Mouse (Mus musculus) telencephalon, adult 2 months (tissue): ENCODE measurements around the gene Inpp5f.
"Not testable (repeated sequence)": the region's sequence is repeated elsewhere in the genome, so short reads cannot be mapped to it uniquely, and the experiment has no call there.

Experiments
- DNase-seq: peaks from one replicate; pipeline ENCODE4 v3.0.0-alpha.2; 2011; ENCODE audit warnings: low read depth, low spot score

Inpp5f gene

DNA sequence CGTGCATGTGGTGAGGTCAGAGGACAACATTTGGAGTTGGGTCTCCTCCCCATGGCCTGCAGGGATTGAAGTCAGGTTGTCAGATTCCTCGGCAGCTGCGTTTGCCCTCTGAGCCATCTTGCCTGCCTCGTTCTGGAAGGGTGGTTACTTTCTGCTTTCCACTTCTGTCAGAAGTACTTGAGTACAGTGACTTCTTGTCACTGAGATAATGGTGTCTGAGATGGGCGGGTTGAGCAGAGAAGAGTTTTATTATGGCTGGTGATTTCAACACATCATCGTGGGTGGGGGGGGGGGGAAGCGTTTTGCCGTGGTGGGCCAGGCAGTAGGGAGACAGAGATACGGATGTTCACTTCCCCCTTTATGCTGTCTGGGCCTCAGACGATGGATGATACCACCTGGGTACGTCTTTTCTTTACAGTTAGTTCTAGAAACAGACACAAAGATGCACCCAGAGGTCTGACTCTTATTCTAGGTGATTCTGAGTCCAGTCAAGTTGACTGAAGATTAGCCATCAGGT lies 53.8 kb downstream of the Inpp5f start:
- no peak for DNase-seq

GRCm38 (mm10) chr7:128667788-128668187 lies 56.7 kb downstream of the Inpp5f start:
- DNase-seq: no peak

DNA sequence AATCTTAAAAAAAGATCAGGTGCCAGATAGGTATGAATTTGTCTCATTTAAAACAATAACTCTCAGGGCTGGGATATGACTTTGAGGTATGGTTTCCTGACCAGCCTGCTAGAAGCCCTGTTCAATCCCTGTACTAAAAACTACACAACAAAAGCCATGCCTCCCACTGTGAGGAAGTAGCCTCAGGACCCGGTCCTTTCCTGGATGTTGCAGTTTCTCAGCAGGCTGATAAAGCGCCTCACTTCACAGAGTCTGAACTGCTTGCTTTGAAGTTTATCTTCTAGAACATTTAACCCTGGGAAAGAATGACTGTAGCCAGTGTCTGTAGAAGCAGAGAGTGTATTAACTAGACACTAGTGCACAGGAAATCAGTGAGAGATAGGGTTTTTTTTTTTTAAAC lies 57.7 kb downstream of the Inpp5f start:
- DNase-seq: no peak

DNA sequence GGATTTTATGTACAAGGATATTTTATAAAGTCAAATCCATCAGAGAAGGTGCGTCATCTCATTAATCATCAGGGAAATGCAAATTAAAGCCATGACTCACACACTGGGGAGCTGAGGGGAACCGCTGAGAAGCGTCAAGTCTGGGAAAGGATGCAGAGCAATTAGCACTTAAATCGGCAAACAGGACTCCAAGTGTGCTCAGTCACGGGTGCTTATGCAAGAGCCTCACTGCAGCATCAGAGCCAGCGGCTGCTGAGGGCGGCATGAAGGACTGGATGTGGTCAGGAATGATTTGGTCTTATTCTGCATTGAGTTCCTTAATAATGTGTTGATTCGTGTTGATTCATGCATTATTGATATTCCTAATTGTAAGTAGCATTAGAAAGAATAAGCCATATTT lies 60.8 kb downstream of the Inpp5f start:
- peak; percentile 91 for DNase-seq

- DNase-seq: no peak
These were observed 61.4 kb downstream of the Inpp5f start for GRCm38 (mm10) chr7:128672408-128673010.

DNA sequence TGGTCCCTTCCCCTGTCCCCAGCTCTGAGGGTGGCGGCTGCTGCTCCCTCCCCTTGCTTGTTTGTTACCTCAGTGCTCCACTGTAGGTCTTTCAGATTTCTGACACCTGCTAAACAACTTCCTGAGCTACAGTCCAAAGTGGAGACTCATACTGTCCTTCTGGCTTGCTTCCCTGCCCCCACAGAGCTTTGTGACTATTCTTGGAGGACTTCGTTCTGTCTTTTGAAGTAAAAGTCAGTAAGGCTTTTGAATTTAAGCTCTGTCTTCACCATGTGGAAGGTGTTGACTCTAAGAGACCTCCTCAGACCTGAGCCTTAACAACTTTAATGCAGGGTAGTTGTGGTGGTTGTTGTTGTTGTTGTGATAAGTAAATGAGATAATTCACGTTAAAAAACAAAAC lies 67.4 kb downstream of the Inpp5f start:
- no peak for DNase-seq

DNA sequence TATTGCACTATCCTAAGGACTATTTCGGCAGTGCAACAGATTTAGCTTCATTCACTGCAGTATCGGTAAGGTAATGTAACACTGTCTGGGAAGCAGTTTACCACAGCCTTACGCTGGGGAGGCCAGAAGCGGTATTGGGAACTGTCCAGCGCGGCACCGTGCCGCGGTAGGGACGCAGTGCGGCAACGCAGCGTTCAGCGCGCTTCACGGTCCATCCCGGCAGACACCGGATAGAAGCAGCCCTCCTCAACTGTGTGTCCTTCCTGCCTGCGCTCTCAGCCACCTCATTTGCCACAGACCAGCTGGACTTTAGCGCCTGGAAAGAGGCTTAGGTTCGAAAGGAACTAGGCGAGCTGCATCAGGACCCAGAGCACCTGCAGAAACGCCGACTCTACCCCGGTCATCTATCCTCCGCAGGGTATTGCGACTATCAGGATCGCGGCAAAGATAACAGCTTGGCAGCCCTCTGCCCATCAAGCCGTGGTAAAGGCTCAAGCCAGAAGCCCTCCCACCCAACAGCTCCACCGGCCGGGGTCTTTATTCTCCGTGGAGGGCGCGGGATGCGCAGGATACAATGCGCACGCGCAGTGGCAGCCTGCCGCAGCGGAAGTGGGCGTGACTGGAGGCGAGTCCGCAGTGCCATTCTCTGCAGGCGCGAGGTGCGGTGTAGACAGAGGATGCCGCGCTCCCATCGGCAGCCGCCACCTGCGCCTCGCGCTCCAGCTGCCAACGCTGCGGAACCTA lies 76.9 kb downstream of the Inpp5f start:
- peak; percentile 36 for DNase-seq

- DNase-seq: no peak
These were observed 78.2 kb downstream of the Inpp5f start for GRCm38 (mm10) chr7:128689347-128689746.

DNA sequence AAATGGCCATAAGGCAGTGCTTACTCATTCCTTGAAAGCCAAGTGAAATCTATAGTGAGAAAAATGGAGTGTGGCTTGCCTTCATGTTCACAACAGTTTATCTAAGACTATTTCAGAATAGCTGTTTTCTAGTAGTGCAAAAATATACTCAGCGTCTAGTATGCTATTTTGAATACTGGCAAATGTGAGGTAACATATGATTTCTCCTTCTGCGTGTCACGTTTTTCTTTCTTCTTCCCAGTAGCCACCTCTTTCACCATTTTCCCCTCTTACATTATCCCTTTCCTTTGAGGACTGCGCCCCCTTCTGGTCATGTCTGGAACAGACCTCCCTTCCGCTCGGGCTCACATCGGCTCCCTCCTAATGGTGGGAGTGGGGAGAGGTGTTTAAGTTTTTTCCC lies 78.9 kb downstream of the Inpp5f start:
- DNase-seq: peak; percentile 95

GRCm38 (mm10) chr7:128690796-128691195 lies 79.7 kb downstream of the Inpp5f start:
- peak; percentile 92 for DNase-seq

DNA sequence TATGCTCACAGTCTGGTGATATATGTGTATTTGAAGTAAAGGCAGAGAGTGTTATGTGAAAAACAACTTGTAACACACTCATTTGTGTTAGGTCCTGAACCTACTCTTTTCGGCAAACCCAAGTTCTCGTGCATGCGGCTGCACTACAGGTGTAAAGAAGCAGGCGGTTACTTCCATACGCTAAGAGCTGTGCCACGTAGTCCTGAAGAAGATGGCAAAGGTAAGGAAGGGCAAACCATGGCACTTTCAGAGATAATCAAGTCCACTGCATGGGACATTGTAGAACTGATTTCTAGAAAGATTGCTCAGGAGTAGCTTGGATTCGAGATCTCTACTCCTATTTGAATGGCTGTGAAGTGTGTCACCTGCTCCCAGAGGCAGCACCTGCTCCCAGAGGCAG lies 81.0 kb downstream of the Inpp5f start:
- DNase-seq: no peak

DNA sequence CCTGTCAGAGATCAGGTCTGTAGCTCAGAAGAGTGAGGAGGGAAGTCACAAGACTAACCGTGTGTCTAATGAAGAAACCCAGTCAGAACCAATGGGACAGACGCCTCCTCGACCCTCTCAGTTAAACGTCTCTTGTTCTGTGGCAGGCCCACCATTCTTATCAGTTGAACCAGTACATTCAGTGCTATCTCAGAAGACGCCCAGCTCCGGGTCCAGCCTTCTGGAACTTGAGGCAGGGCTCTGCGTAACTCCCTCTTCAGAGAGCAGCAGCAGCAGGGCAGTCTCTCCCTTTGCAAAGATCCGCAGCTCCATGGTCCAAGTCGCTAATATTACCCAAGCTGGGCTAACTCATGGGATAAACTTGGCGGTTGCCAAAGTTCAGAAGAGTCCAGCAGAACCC lies 83.7 kb downstream of the Inpp5f start:
- DNase-seq: no peak

- DNase-seq: not testable (repeated sequence)
These were observed 88.8 kb downstream of the Inpp5f start for GRCm38 (mm10) chr7:128699959-128700358.

- no peak for DNase-seq
These were observed 94.6 kb downstream of the Inpp5f start for GRCm38 (mm10) chr7:128705735-128706134.

- DNase-seq: no peak
These were observed 106.9 kb downstream of the Inpp5f start for GRCm38 (mm10) chr7:128717991-128718390.

DNA sequence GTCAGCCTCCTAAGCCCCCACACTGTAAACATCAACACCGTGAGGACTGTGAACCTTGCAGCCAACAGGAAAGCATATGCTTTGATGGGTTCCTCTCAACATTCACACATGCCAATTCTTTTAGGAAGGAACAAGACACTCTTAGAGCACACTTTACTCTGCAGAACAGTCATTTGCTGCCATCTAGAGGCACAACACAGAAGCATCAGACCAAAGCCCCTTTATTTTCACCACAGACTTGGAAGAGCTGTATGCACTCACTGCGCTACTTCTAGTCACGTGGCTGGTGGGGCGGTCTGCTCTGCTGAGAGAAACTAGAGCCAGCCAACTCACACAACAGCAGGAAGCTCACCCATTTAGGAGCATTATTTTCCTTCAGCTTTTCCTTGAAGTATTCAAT lies 113.6 kb downstream of the Inpp5f start:
- DNase-seq: peak; percentile 87

GRCm38 (mm10) chr7:128725189-128725588 lies 114.1 kb downstream of the Inpp5f start:
- DNase-seq: no peak

GRCm38 (mm10) chr7:128726999-128727398 lies 115.9 kb downstream of the Inpp5f start:
- no peak for DNase-seq

DNA sequence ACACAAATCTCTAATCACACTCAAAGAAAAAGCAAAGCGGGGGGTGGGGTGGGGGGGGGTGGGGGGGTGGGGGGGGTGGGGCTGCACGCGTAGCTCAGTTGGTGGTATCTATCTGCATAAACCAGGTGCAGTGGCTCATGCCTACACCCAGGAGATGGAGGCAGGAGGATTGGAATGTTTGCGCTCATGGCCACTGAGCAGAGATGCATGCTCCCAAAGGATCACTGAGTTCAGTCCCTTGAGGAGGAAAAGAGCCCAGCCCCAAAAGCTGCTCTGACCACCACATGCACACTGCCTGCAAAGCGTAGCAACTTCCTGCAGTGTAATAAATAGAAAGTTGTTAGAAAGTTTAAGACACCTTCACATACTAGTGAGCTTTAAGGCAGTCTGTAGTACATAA lies 116.6 kb downstream of the Inpp5f start:
- no peak for DNase-seq

- no peak for DNase-seq
These were observed 117.6 kb downstream of the Inpp5f start for GRCm38 (mm10) chr7:128728738-128729137.

DNA sequence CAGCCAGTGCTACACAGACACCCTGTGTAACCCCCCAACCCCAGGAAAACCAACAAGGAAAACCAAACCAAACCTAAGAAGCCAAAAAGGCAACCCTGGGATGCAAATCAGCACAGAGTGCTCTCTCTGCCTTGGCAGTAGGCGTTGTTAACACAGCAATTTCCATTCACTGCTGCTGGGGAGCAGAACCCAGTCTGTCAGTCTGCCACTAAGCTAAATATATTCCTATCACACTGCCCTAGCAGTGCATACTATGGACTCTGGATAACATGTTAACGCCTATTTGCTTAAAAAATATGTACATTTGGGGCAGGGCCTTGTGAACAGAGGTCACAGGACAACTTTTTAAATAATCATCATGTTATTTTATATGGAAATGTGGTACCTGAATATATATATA lies 120.5 kb downstream of the Inpp5f start:
- DNase-seq: no peak

- DNase-seq: no peak
These were observed 126.9 kb downstream of the Inpp5f start for GRCm38 (mm10) chr7:128738041-128738440.

DNA sequence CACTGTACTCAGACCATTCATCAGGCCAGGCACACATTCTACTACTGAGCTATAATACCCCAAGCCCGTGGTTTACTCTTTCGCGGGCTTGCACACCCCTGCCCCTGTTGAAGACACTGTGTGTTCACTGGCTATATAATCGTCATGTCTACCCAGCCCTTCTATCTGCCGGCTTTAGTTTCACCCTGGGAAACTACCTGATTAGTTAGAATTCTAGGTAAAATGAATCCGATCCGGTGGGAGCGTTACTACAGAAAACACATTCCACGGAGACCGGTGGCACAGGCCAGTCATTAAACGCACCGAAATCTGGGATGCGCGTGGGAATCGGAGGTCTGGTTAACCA lies 128.0 kb downstream of the Inpp5f start:
- DNase-seq: no peak
